Mouse (Mus musculus): Measurements from ENCODE around the gene Shb.

GRCm38 (mm10) chr4:45550970-45551369 lies 18.7 kb upstream of the Shb start:
- TF ChIP-seq POLR2A (IDR thresholded peaks at IDR 0.05; ENCODE audit: insufficient read length, low read depth) = no peak
- TF ChIP-seq SRF (IDR thresholded peaks at IDR 0.05; ENCODE audit: control insufficient read depth, insufficient read length, low read depth) = no peak
- TF ChIP-seq USF1 (IDR thresholded peaks at IDR 0.05; ENCODE audit: low read depth) = no peak
- no peak for TF ChIP-seq CEBPB (IDR thresholded peaks at IDR 0.05; ENCODE audit: insufficient read depth, poor library complexity, severe bottlenecking)
- TF ChIP-seq E2F4 (IDR thresholded peaks at IDR 0.05; ENCODE audit: insufficient read depth) = no peak
- TF ChIP-seq MAX (IDR thresholded peaks at IDR 0.05; ENCODE audit: low read depth) = no peak
- TF ChIP-seq MYOD1 (IDR thresholded peaks at IDR 0.05; ENCODE audit: control insufficient read depth in 1 of 3, insufficient read length in 2 of 3, low read depth in 2 of 3) = no peak
- no peak for TF ChIP-seq POLR2AphosphoS2 (IDR thresholded peaks at IDR 0.05; ENCODE audit: insufficient read length, low read depth)

Data from myocyte (in vitro differentiated cells).